Mouse (Mus musculus): ENCODE results near the gene Cfap43. TPM values are rescaled to one million over a fixed set of nuclear protein-coding genes. Genes with fewer than 3 reads are reported as not detected.

The Cfap43 gene
- polyA plus RNA-seq, 1 experiment from 2014 or later, result 0.05 TPM

DNA sequence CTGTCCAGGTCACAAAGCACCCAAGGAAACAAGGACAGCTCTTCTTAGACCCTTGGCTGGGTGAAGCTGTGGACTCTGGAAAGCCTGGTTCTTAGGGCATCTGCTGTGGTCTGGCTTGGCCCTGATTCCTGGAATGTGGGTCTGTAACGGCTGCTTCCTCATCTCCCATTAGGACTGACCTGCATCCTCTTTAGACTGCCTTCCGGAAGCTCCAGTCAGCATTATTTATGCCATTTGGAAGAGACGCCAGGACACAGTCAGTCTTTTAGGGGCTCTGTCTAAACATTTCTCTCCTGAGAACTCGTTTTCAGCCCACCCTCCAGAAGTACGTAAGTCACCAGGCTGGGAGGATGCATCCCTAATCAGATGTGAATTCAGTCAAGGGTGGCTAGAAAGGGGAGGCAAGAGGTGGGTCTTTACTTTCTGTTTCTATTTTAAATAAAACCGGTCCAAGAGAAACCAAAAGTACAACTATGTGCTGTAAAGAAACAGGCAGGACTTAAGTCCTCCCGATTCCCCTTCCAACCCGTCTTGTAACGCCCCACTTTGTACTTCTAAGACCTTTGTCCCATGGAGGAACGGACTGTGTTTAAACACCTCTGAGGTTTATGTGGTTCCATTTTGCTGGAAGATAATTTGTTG, 28.5 kb downstream of the Cfap43 start:
- no peaks in the 10 kb centered on the region for H3K4me1 ChIP-seq
- H3K27me3 ChIP-seq (ENCODE audit: poor library complexity, severe bottlenecking), result no peaks in the 10 kb centered on the region
- H3K4me3 ChIP-seq, result no peak overlapping the region
- WGBS, result 86% methylated on average over 10 of the region's 10 CpGs
- no peak for DNase-seq (ENCODE audit: extremely low spot score, low spot score)
- peaks cover 29% of the 10 kb centered on the region for H3K36me3 ChIP-seq (replicated peaks)
- H3K9me3 ChIP-seq, result no peaks in the 10 kb centered on the region
- H3K27ac ChIP-seq, result no peak overlapping the region

DNA sequence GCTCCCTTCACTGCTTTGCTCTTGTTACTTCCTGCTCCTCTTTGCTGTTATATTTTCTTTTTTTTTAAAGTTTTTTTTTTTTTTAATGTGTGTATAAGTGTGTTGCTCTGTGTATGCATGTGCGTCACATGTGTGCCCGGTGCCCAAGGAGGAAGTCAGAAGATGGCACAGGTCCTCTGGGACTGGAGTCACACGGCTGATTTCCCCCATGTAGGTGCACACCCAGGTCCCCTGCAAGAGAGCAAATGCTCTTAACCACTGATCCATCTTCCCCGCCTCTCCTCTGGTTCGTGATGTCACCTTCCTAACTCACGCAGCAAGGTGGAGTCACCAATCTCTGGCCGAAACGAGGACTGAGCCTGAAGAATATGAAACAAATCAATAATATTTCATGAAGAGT, 31.1 kb downstream of the Cfap43 start:
- Histone ChIP-seq H3K27ac (no peak overlapping the region), H3K4me3 (no peak overlapping the region), H3K27me3 (ENCODE audit: poor library complexity, severe bottlenecking) (no peaks in the 10 kb centered on the region), H3K9me3 (no peaks in the 10 kb centered on the region), H3K4me1 (peaks cover 4% of the 10 kb centered on the region; the same call in 1 of the 2 replicates), H3K36me3 (replicated peaks) (peaks cover 4% of the 10 kb centered on the region)
- 93% methylated on average over 8 of the region's 8 CpGs for WGBS
- no peak for DNase-seq (ENCODE audit: extremely low spot score, low spot score)

DNA sequence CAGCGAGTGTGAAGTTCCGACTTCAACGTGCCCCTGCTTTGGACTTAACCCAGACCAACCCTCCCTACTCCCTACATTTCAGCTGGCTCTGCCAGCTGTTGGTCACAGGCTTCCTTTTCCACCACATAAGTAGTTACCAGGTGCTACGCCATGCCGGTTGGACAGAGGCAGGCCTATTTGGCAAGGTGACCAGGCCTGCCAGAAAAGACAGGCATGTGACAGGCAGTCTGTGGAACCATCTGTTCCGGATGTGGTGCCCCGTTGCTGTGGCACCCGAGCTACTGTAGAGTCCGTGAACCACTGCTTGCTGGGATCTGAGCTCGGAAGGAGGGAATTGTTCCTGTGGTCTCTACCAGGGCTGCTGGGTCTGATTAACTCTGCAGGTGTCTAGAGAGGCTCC, 31.7 kb downstream of the Cfap43 start:
- Histone ChIP-seq H3K4me3 (no peak overlapping the region), H3K27ac (no peak overlapping the region), H3K9me3 (no peaks in the 10 kb centered on the region), H3K27me3 (ENCODE audit: poor library complexity, severe bottlenecking) (no peaks in the 10 kb centered on the region), H3K36me3 (replicated peaks) (no peaks in the 10 kb centered on the region), H3K4me1 (peaks cover 10% of the 10 kb centered on the region; the same call in 1 of the 2 replicates)
- no peak for DNase-seq (ENCODE audit: extremely low spot score, low spot score)
- 91% methylated on average over 10 of the region's 10 CpGs for WGBS

DNA sequence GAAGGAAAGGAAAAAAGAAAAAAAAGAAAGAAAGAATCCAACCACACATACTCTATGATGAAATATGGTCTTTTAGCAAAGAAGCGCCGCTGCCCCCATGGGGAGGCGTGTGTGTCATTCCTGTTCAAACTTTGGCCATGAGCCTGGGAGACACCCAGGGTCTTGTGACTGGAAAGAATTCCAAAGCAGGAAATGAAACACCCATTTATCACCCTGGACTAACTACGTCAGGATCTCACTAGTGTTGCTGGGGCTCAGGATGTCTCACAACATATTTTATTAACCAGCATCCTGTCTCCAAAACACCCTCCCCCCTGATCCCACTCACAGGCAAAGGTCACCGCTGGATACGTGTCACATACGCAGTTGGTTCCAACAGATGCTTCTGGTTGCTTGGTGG, 32.5 kb downstream of the Cfap43 start:
- WGBS, result 86% methylated on average over 7 of the region's 7 CpGs

DNA sequence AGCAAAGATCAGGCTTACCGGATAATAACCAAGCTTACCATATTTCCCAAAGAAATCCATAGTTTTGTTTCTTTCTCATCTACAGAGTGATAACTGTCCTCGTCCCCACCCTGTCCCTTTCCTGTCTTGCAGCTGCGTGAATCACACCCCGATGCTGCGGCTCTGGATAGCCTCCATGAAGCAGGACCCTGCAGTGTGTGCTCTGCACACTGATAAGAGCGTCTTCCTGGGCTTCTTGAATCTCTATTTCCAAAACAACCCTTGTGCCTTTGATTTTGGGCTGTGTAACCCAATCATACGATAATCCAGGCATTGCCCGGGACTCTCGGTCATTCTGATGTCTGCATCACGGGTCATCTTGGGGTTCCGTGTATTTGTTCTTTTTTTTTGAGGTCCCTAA, 33.2 kb downstream of the Cfap43 start:
- Histone ChIP-seq H3K4me1 (peaks cover 12% of the 10 kb centered on the region; the same call in 1 of the 2 replicates), H3K27ac (no peak overlapping the region), H3K36me3 (replicated peaks) (no peaks in the 10 kb centered on the region), H3K4me3 (no peak overlapping the region), H3K27me3 (ENCODE audit: poor library complexity, severe bottlenecking) (no peaks in the 10 kb centered on the region), H3K9me3 (no peaks in the 10 kb centered on the region)
- 91% methylated on average over 11 of the region's 11 CpGs for WGBS
- no peak for DNase-seq (ENCODE audit: extremely low spot score, low spot score)

More for the DNA sequence above, 32.5 kb downstream of the Cfap43 start:
- H3K4me3 ChIP-seq, result no peak overlapping the region
- H3K4me1 ChIP-seq, result peaks cover 10% of the 10 kb centered on the region; the same call in 1 of the 2 replicates
- H3K27ac ChIP-seq, result no peak overlapping the region
- no peaks in the 10 kb centered on the region for H3K36me3 ChIP-seq (replicated peaks)
- no peaks in the 10 kb centered on the region for H3K27me3 ChIP-seq (ENCODE audit: poor library complexity, severe bottlenecking)
- DNase-seq (ENCODE audit: extremely low spot score, low spot score), result no peak
- H3K9me3 ChIP-seq, result no peaks in the 10 kb centered on the region

DNA sequence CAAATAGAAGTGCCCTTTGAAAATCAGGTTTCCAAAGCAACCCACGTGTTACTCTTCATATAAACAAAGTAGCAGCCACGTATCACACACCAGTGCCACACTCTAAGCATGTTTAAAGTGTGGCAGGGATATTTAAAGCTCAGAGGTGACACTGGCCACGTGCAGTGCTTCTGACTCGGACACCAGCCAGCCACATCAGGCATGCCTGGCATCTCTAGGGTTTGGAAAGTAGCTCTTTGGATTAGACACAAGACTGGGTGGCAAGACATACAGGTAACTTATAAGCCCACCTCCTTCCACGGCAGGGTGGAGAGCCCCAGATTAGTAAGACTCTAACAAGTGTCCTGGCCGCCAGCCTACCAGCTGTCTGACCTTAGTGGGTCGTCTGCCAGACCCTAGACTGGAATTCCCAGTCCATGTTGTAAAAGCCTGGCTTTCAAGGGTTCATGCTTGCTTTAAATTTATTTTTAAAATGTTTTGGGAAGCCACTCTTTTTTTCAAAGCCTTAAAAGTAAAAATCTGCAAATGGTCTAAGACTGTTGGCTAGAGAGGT, 33.8 kb downstream of the Cfap43 start:
- Histone ChIP-seq H3K36me3 (replicated peaks) (no peaks in the 10 kb centered on the region), H3K4me1 (peaks cover 17% of the 10 kb centered on the region), H3K4me3 (no peak overlapping the region), H3K27me3 (ENCODE audit: poor library complexity, severe bottlenecking) (no peaks in the 10 kb centered on the region), H3K27ac (no peak overlapping the region), H3K9me3 (no peaks in the 10 kb centered on the region)
- WGBS, result 77% methylated on average over 7 of the region's 7 CpGs
- no peak for DNase-seq (ENCODE audit: extremely low spot score, low spot score)

DNA sequence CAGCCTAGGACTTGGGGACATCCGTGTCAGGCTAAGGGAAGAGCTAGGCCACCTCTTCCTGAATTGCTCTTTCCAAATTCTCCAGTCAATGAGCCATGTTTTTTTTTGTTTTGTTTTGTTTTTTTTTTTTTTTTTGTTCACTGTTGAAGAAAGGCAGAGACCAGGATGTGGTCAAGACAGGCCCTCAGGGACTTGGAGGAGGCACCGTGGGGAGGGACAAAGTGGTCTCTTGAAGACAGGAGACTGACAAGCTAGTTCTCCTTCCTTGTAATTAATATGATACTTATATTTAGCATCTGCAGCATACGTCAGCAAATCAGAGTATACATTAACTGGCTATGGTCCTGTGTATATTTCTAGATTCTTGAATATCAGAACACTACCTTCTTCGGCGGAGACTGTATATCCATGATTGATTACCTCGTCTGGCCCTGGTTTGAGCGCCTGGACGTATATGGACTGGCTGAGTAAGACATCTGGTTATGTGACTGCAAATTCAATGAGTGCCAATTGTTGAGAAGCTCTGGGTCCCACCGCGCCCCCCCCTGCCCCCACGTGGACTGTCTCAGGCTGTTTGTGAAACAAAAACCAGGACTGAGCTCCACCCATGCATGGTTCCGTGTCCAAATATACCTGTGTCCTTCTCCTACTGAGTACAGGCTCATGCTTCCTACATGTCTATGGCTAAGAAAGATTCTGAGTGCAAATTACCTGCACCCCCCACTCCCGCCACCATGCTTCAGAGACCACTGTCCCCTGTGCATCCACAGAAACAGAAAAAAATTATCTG, 34.6 kb downstream of the Cfap43 start:
- H3K27ac ChIP-seq, result no peak overlapping the region
- no peaks in the 10 kb centered on the region for H3K27me3 ChIP-seq (ENCODE audit: poor library complexity, severe bottlenecking)
- no peaks in the 10 kb centered on the region for H3K9me3 ChIP-seq
- peaks cover 17% of the 10 kb centered on the region for H3K4me1 ChIP-seq
- H3K36me3 ChIP-seq (replicated peaks), result no peaks in the 10 kb centered on the region
- no peak for DNase-seq (ENCODE audit: extremely low spot score, low spot score)
- 91% methylated on average over 13 of the region's 13 CpGs for WGBS
- no peak overlapping the region for H3K4me3 ChIP-seq

DNA sequence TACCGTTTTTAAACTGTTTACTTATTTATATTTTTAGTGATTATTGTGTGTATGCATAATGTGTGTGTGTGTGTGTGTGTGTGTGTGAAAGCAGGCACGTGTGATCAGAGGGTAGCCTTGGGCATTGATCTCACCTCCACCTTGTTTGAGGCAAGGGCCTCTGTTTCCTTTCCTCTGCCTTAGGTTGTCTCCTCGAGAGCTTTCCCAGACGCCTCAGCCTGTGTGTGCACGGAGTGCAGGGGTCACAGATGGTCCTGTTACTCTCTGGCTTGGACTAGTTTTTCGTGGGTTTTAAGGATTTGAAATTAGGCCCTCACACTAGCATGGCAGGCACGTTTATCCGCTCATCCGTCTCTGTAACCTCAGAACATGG, 36.2 kb downstream of the Cfap43 start:
- no peak overlapping the region for H3K4me3 ChIP-seq
- DNase-seq (ENCODE audit: extremely low spot score, low spot score), result no peak
- H3K4me1 ChIP-seq, result peaks cover 22% of the 10 kb centered on the region
- H3K36me3 ChIP-seq (replicated peaks), result no peaks in the 10 kb centered on the region
- WGBS, result 63% methylated on average over 9 of the region's 9 CpGs
- no peaks in the 10 kb centered on the region for H3K9me3 ChIP-seq
- no peaks in the 10 kb centered on the region for H3K27me3 ChIP-seq (ENCODE audit: poor library complexity, severe bottlenecking)
- H3K27ac ChIP-seq, result peak overlapping the region; percentile 56

DNA sequence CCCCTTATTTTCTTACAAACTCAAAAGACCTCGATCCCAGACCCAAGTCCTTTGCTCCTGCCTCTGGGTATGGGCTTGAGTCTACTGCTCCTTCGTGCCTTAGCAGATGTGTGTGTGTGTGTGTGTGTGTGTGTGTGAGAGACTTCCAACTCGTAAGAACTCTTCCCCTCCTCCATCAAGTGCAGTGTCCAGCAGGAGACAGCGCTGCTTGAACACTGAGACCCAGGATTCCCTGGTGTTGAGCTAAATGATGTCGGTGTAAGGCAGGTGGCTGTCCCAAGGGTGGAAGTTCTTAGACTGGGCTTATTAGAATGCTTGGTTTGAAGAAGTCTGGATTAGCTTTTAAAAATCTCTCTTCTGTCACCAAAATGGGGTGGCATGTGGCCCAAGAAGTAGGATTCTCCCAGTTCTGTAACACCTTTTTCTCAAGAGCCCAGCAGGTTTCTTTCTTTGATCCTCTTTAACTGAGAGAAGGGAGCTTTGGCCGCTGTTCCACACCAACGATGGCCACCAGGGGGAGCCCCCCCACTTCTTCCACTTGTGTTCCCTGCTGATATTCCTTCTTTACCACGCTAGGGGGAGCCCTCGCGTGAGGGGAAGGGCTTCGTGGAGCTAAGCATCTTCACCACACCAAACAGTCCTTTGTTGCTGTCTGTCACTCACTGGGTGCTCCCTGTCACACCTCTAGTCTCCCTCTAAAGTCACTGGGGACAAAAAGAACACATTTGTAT, 36.8 kb downstream of the Cfap43 start:
- WGBS, result 29% methylated on average over 11 of the region's 11 CpGs
- Histone ChIP-seq H3K36me3 (replicated peaks) (no peaks in the 10 kb centered on the region), H3K4me3 (no peak overlapping the region), H3K9me3 (no peaks in the 10 kb centered on the region), H3K27me3 (ENCODE audit: poor library complexity, severe bottlenecking) (no peaks in the 10 kb centered on the region), H3K27ac (peak overlapping the region; percentile 56), H3K4me1 (peaks cover 23% of the 10 kb centered on the region)
- DNase-seq (ENCODE audit: extremely low spot score, low spot score), result peak; percentile 88

DNA sequence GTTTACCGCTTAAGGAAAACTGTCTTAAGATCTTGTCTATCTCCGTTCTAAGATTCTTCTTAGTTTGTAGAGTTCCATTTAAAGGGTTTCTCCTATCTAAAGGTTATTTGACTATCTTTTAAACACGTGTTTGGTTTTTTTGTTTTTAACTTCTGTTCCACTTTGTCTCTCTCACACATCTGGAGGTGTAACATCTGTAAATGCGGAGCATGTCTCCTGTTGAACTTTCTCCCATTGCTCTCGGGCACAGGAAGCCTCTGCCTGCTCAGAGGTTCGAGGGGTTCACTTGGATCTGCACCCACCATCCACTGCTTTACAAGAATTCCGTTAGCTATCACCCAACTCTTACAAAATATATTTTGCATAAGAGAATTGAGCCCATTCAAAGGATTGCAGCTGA, 37.5 kb downstream of the Cfap43 start:
- Histone ChIP-seq H3K4me3 (no peak overlapping the region), H3K36me3 (replicated peaks) (no peaks in the 10 kb centered on the region), H3K27ac (no peak overlapping the region), H3K27me3 (ENCODE audit: poor library complexity, severe bottlenecking) (no peaks in the 10 kb centered on the region), H3K9me3 (no peaks in the 10 kb centered on the region), H3K4me1 (peaks cover 23% of the 10 kb centered on the region)
- DNase-seq (ENCODE audit: extremely low spot score, low spot score), result no peak
- WGBS, result 88% methylated on average over 7 of the region's 7 CpGs

DNA sequence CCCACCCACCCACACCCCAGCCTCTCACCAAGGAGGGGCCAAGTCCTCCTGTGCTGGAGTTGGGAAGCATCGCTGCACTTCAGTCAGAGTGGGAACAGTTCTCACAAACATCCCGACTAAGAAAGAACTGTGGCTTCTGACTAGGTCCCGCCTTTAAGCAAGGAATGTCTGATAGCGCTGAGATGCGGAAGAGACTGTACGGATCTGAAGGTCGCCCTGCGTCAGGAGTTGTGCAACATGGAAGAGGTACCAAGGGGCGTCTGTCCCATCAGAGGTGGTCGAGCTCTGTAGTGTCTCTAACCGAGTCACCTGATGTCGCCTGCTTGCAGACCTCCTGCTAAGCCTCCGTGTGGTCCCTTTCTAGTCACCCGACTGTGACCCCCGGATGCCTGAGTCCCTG, 42.8 kb downstream of the Cfap43 start:
- WGBS, result 83% methylated on average over 15 of the region's 15 CpGs
- H3K4me3 ChIP-seq, result no peak overlapping the region
- H3K27ac ChIP-seq, result no peak overlapping the region
- H3K4me1 ChIP-seq, result peaks cover 13% of the 10 kb centered on the region
- no peaks in the 10 kb centered on the region for H3K9me3 ChIP-seq
- H3K27me3 ChIP-seq (ENCODE audit: poor library complexity, severe bottlenecking), result no peaks in the 10 kb centered on the region
- DNase-seq (ENCODE audit: extremely low spot score, low spot score), result no peak
- no peaks in the 10 kb centered on the region for H3K36me3 ChIP-seq (replicated peaks)

DNA sequence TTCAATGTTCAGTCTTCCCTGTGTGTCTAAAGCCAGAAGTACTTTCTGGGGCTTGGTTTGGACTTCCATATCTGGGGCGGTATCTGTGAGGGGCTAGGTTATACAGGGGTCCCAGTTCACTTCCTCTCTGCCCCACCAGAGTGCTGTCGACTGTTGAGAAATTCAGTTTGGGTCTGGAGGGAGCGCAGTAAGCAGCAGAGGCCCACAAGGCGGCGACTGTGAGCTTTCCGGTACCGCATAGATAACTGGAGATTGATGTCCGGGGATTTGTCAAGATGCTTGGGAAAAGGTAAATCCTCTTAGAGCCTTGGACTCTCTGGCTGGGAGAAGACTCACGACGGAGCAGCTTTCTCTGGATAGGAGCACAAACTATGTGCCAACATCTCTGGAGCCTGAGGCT, 47.6 kb downstream of the Cfap43 start:
- H3K27me3 ChIP-seq (ENCODE audit: poor library complexity, severe bottlenecking), result no peaks in the 10 kb centered on the region
- H3K4me1 ChIP-seq, result no peaks in the 10 kb centered on the region
- H3K36me3 ChIP-seq (replicated peaks), result no peaks in the 10 kb centered on the region
- no peaks in the 10 kb centered on the region for H3K9me3 ChIP-seq
- WGBS, result 25% methylated on average over 10 of the region's 10 CpGs
- no peak for DNase-seq (ENCODE audit: extremely low spot score, low spot score)
- H3K27ac ChIP-seq, result no peak overlapping the region
- no peak overlapping the region for H3K4me3 ChIP-seq

Measured in forebrain, embryonic 10.5 days (tissue).